Mouse (Mus musculus) cerebellum, adult 2 months (tissue): Measurements from ENCODE around the gene Polr2e.

ENCODE experiments used
- CTCF ChIP-seq: fragments of 200-500 bp; IDR thresholded peaks from 2 replicates; pipeline ENCODE4 v1.5.1; 2011; ENCODE audit warnings: low read depth, mild to moderate bottlenecking, control low read depth, low read length, moderate library complexity, borderline replicate concordance; ENCODE audit not compliant: insufficient read depth
- POLR2A ChIP-seq: fragments of 200-500 bp; IDR thresholded peaks from 2 replicates; pipeline ENCODE4 v1.6.1; 2011; ENCODE audit warnings: low read length, control low read depth, borderline replicate concordance; ENCODE audit not compliant: insufficient read depth

GRCm38 (mm10) chr10:80086847-80087246 is 47.3 kb upstream of the Polr2e start:
- TF ChIP-seq CTCF (no peak), POLR2A (no peak)
